Mouse (Mus musculus) lung, embryonic 15.5 days (tissue): ENCODE measurements around the gene Pik3cb. TPM values are rescaled to one million over a fixed set of nuclear protein-coding genes. Genes with fewer than 3 reads are reported as not detected.

Source experiments
- ATAC-seq: fragments of 200-750 bp; cut with Nextera tagmentation; 2 replicates; pipeline ENCODE4 v1.8.0; 2017; ENCODE audit warnings: moderate number of reproducible peaks, borderline replicate concordance; ENCODE audit not compliant: low FRiP score, low TSS enrichment; ENCODE audit errors: extremely low read depth
- H3K27ac ChIP-seq: fragments of 300-500 bp; sonication (generic); 2 replicates; pipeline ENCODE4 v1.5.1; 2015; ENCODE audit warnings: moderate library complexity, mild to moderate bottlenecking, inconsistent platforms
- H3K27me3 ChIP-seq: fragments of 300-500 bp; sonication (generic); 2 replicates; pipeline ENCODE4 v1.6.1; 2015; ENCODE audit warnings: inconsistent platforms
- H3K36me3 ChIP-seq: fragments of 300-500 bp; sonication (generic); 2 replicates; pipeline ENCODE4 v1.6.1; 2015; ENCODE audit warnings: inconsistent platforms
- H3K4me1 ChIP-seq: fragments of 300-500 bp; sonication (generic); 2 replicates; pipeline ENCODE4 v1.6.1; 2015; ENCODE audit warnings: inconsistent platforms
- H3K4me2 ChIP-seq: fragments of 300-500 bp; sonication (generic); 2 replicates; pipeline ENCODE4 v1.6.1; 2015; ENCODE audit warnings: inconsistent platforms, mild to moderate bottlenecking, moderate library complexity
- H3K4me3 ChIP-seq: fragments of 300-500 bp; sonication (generic); 2 replicates; pipeline ENCODE4 v1.5.1; 2015; ENCODE audit warnings: mild to moderate bottlenecking, inconsistent platforms
- H3K9ac ChIP-seq: fragments of 300-500 bp; sonication (generic); 2 replicates; pipeline ENCODE4 v1.6.1; 2015; ENCODE audit warnings: inconsistent platforms
- H3K9me3 ChIP-seq: fragments of 300-500 bp; sonication (generic); 2 replicates; pipeline ENCODE4 v1.6.1; 2016; ENCODE audit warnings: inconsistent platforms
- WGBS: fragments of 180-500 bp; shearing (Covaris S2); methylation state at CpG from one replicate; pipeline ENCODE4 v1.1.7; 2015; 5-methylcytosine and 5-hydroxymethylcytosine counted together
- polyA plus RNA-seq: library from polyadenylated mRNA; unstranded; fragments of >200 nt; fragmentation: Nextera tagmentation; extraction: Ambion mirVana; gene quantifications from 2 replicates; pipeline ENCODE4 v1.2.1, GENCODE M21; 2015

The Pik3cb gene
- polyA plus RNA-seq, 1 experiment from 2014 or later, result 1.5 TPM

GRCm38 (mm10) chr9:99065311-99065710 is 75.1 kb downstream of the Pik3cb start:
- no peaks in the 10 kb centered on the region for H3K4me1 ChIP-seq
- no peak for ATAC-seq
- H3K4me3 ChIP-seq, result no peak overlapping the region
- 65% methylated on average over 5 of the region's 5 CpGs for WGBS
- H3K27ac ChIP-seq, result no peak overlapping the region
- H3K9me3 ChIP-seq, result no peaks in the 10 kb centered on the region
- no peak overlapping the region for H3K4me2 ChIP-seq
- H3K27me3 ChIP-seq, result no peaks in the 10 kb centered on the region
- H3K9ac ChIP-seq, result no peak overlapping the region
- H3K36me3 ChIP-seq, result no peaks in the 10 kb centered on the region

GRCm38 (mm10) chr9:99064216-99064615 is 76.2 kb downstream of the Pik3cb start:
- Histone ChIP-seq H3K27me3 (no peaks in the 10 kb centered on the region), H3K4me2 (no peak overlapping the region), H3K4me1 (no peaks in the 10 kb centered on the region), H3K36me3 (no peaks in the 10 kb centered on the region), H3K27ac (no peak overlapping the region), H3K9me3 (no peaks in the 10 kb centered on the region), H3K4me3 (no peak overlapping the region), H3K9ac (no peak overlapping the region)
- ATAC-seq, result no peak
- 45% methylated on average over 2 of the region's 2 CpGs for WGBS

- 29% methylated on average over 7 of the region's 7 CpGs for WGBS
- Histone ChIP-seq H3K36me3 (no peaks in the 10 kb centered on the region), H3K9ac (no peak overlapping the region), H3K27me3 (no peaks in the 10 kb centered on the region), H3K27ac (no peak overlapping the region), H3K4me3 (no peak overlapping the region), H3K4me1 (no peaks in the 10 kb centered on the region), H3K4me2 (no peak overlapping the region), H3K9me3 (no peaks in the 10 kb centered on the region)
- ATAC-seq, result no peak
Measured at GRCm38 (mm10) chr9:99062544-99062943, 77.9 kb downstream of the Pik3cb start.

GRCm38 (mm10) chr9:99057751-99058150 is 82.7 kb downstream of the Pik3cb start:
- Histone ChIP-seq H3K4me3 (no peak overlapping the region), H3K27ac (no peak overlapping the region), H3K27me3 (no peaks in the 10 kb centered on the region), H3K4me1 (no peaks in the 10 kb centered on the region), H3K36me3 (no peaks in the 10 kb centered on the region), H3K9ac (no peak overlapping the region), H3K4me2 (no peak overlapping the region), H3K9me3 (no peaks in the 10 kb centered on the region)
- ATAC-seq, result no peak
- WGBS, result 50% methylated on average over 3 of the region's 3 CpGs

GRCm38 (mm10) chr9:99049760-99050159 is 90.7 kb downstream of the Pik3cb start:
- H3K27ac ChIP-seq, result no peak overlapping the region
- no peak overlapping the region for H3K4me3 ChIP-seq
- no peaks in the 10 kb centered on the region for H3K27me3 ChIP-seq
- ATAC-seq, result no peak
- H3K4me1 ChIP-seq, result no peaks in the 10 kb centered on the region
- H3K9me3 ChIP-seq, result no peaks in the 10 kb centered on the region
- no peak overlapping the region for H3K9ac ChIP-seq
- 45% methylated on average over 6 of the region's 6 CpGs for WGBS
- H3K36me3 ChIP-seq, result no peaks in the 10 kb centered on the region
- H3K4me2 ChIP-seq, result no peak overlapping the region

- Histone ChIP-seq H3K4me1 (no peaks in the 10 kb centered on the region), H3K4me2 (no peak overlapping the region), H3K27me3 (no peaks in the 10 kb centered on the region), H3K9ac (no peak overlapping the region), H3K27ac (no peak overlapping the region), H3K9me3 (no peaks in the 10 kb centered on the region), H3K36me3 (no peaks in the 10 kb centered on the region), H3K4me3 (no peak overlapping the region)
- ATAC-seq, result peak; percentile 81
- 53% methylated on average over 1 of the region's 1 CpGs for WGBS
Measured at GRCm38 (mm10) chr9:99048724-99049250, 91.6 kb downstream of the Pik3cb start.

- WGBS, result 89% methylated on average over 8 of the region's 8 CpGs
Measured at GRCm38 (mm10) chr9:99044761-99045160, 95.7 kb downstream of the Pik3cb start.

GRCm38 (mm10) chr9:99042641-99043040 is 97.8 kb downstream of the Pik3cb start:
- ATAC-seq, result no peak

More at GRCm38 (mm10) chr9:99044761-99045160, 95.7 kb downstream of the Pik3cb start:
- no peaks in the 10 kb centered on the region for H3K9me3 ChIP-seq
- no peaks in the 10 kb centered on the region for H3K4me1 ChIP-seq
- H3K4me3 ChIP-seq, result no peak overlapping the region
- no peak overlapping the region for H3K27ac ChIP-seq
- no peaks in the 10 kb centered on the region for H3K36me3 ChIP-seq
- no peaks in the 10 kb centered on the region for H3K27me3 ChIP-seq
- no peak overlapping the region for H3K4me2 ChIP-seq
- H3K9ac ChIP-seq, result no peak overlapping the region
- ATAC-seq, result no peak

GRCm38 (mm10) chr9:99041994-99042393 is 98.4 kb downstream of the Pik3cb start:
- Histone ChIP-seq H3K27ac (no peak overlapping the region), H3K4me1 (no peaks in the 10 kb centered on the region), H3K27me3 (no peaks in the 10 kb centered on the region), H3K4me3 (no peak overlapping the region), H3K4me2 (no peak overlapping the region), H3K9ac (no peak overlapping the region), H3K36me3 (no peaks in the 10 kb centered on the region), H3K9me3 (no peaks in the 10 kb centered on the region)
- WGBS, result 67% methylated on average over 9 of the region's 9 CpGs
- no peak for ATAC-seq

More at GRCm38 (mm10) chr9:99042641-99043040, 97.8 kb downstream of the Pik3cb start:
- Histone ChIP-seq H3K36me3 (no peaks in the 10 kb centered on the region), H3K4me2 (no peak overlapping the region), H3K9ac (no peak overlapping the region), H3K27ac (no peak overlapping the region), H3K9me3 (no peaks in the 10 kb centered on the region), H3K27me3 (no peaks in the 10 kb centered on the region), H3K4me3 (no peak overlapping the region), H3K4me1 (no peaks in the 10 kb centered on the region)
- 87% methylated on average over 4 of the region's 4 CpGs for WGBS

- Histone ChIP-seq H3K4me2 (no peak within 1 kb of the TSS), H3K27me3 (no peaks in the 10 kb centered on the region)
Measured at GRCm38 (mm10) chr9:99035575-99035974, 104.8 kb downstream of the Pik3cb start, which contains the start of gene Gm1123. TSS of gene Gm1123 (minus strand) at chr9:99035715.

GRCm38 (mm10) chr9:99034111-99034510 is 106.3 kb downstream of the Pik3cb start:
- ATAC-seq, result no peak
- H3K4me3 ChIP-seq, result no peak overlapping the region
- no peaks in the 10 kb centered on the region for H3K4me1 ChIP-seq
- H3K4me2 ChIP-seq, result no peak overlapping the region
- no peak overlapping the region for H3K9ac ChIP-seq
- no peaks in the 10 kb centered on the region for H3K9me3 ChIP-seq
- WGBS, result 81% methylated on average over 8 of the region's 8 CpGs
- no peaks in the 10 kb centered on the region for H3K27me3 ChIP-seq
- no peak overlapping the region for H3K27ac ChIP-seq
- no peaks in the 10 kb centered on the region for H3K36me3 ChIP-seq

More at GRCm38 (mm10) chr9:99035575-99035974, 104.8 kb downstream of the Pik3cb start, which contains the start of gene Gm1123:
- 78% methylated on average over 12 of the region's 12 CpGs for WGBS
- no peaks in the 10 kb centered on the region for H3K4me1 ChIP-seq
- no peak within 1 kb of the TSS for H3K9ac ChIP-seq
- H3K36me3 ChIP-seq, result no peaks in the 10 kb centered on the region
- H3K9me3 ChIP-seq, result no peaks in the 10 kb centered on the region
- no peak for ATAC-seq
- no peak within 1 kb of the TSS for H3K27ac ChIP-seq
- H3K4me3 ChIP-seq, result no peak within 1 kb of the TSS

GRCm38 (mm10) chr9:99032031-99032430 is 108.4 kb downstream of the Pik3cb start:
- Histone ChIP-seq H3K9me3 (no peaks in the 10 kb centered on the region), H3K4me2 (no peak overlapping the region), H3K4me1 (no peaks in the 10 kb centered on the region), H3K27ac (no peak overlapping the region), H3K4me3 (no peak overlapping the region), H3K9ac (no peak overlapping the region), H3K27me3 (no peaks in the 10 kb centered on the region), H3K36me3 (no peaks in the 10 kb centered on the region)
- WGBS, result 68% methylated on average over 8 of the region's 8 CpGs
- ATAC-seq, result no peak

- 79% methylated on average over 4 of the region's 4 CpGs for WGBS
- ATAC-seq, result no peak
- H3K9ac ChIP-seq, result no peak overlapping the region
- H3K4me2 ChIP-seq, result no peak overlapping the region
- no peak overlapping the region for H3K27ac ChIP-seq
- H3K36me3 ChIP-seq, result no peaks in the 10 kb centered on the region
- no peaks in the 10 kb centered on the region for H3K9me3 ChIP-seq
- no peaks in the 10 kb centered on the region for H3K27me3 ChIP-seq
- no peak overlapping the region for H3K4me3 ChIP-seq
- no peaks in the 10 kb centered on the region for H3K4me1 ChIP-seq
Measured at GRCm38 (mm10) chr9:99021751-99022150, 118.7 kb downstream of the Pik3cb start.
